Mouse (Mus musculus) kidney, postnatal 0 days (tissue): ENCODE measurements around the gene Ada. TPM values are rescaled to one million over a fixed set of nuclear protein-coding genes. Genes with fewer than 3 reads are reported as not detected.

Experiments
- ATAC-seq: fragments of 200-750 bp; cut with Nextera tagmentation; replicated peaks from 2 replicates; pipeline ENCODE4 v1.8.0; 2017; ENCODE audit warnings: low read depth, moderate number of reproducible peaks, moderate TSS enrichment, moderate library complexity; ENCODE audit not compliant: low FRiP score
- DNase-seq: peaks from one replicate; pipeline ENCODE4 v3.0.0-alpha.2; 2016; ENCODE audit warnings: low spot score
- H3K27ac ChIP-seq: fragments of 300-500 bp; sonication (generic); 2 replicates; pipeline ENCODE4 v1.5.1; 2014; ENCODE audit warnings: mild to moderate bottlenecking
- H3K27me3 ChIP-seq: fragments of 300-500 bp; sonication (generic); 2 replicates; pipeline ENCODE4 v1.6.1; 2014; ENCODE audit warnings: low read length, mixed read lengths; ENCODE audit not compliant: insufficient read depth
- H3K36me3 ChIP-seq: fragments of 300-500 bp; sonication (generic); 2 replicates; pipeline ENCODE4 v1.6.1; 2014; ENCODE audit warnings: low read length, mixed read lengths; ENCODE audit not compliant: insufficient read depth
- H3K4me1 ChIP-seq: fragments of 300-500 bp; sonication (generic); replicated peaks from 2 replicates; pipeline ENCODE4 v1.6.1; 2014; ENCODE audit warnings: antibody characterized with exemption, low read length, mixed read lengths; ENCODE audit not compliant: insufficient read depth
- H3K4me2 ChIP-seq: fragments of 300-500 bp; sonication (generic); 2 replicates; pipeline ENCODE4 v1.6.1; 2014; ENCODE audit warnings: mild to moderate bottlenecking, low read length, moderate library complexity, mixed read lengths
- H3K4me3 ChIP-seq: fragments of 300-500 bp; sonication (generic); replicated peaks from 2 replicates; pipeline ENCODE4 v1.5.1; 2014; ENCODE audit warnings: low read depth, low read length
- H3K9ac ChIP-seq: fragments of 300-500 bp; sonication (generic); 2 replicates; pipeline ENCODE4 v1.6.1; 2014; ENCODE audit warnings: low read depth, low read length
- H3K9me3 ChIP-seq: fragments of 300-500 bp; sonication (generic); replicated peaks from 2 replicates; pipeline ENCODE4 v1.6.1; 2016; ENCODE audit warnings: low read length, inconsistent platforms, mixed read lengths
- CTCF ChIP-seq: IDR thresholded peaks from 2 replicates; pipeline ENCODE4 v1.5.1; 2016; ENCODE audit warnings: antibody characterized with exemption, low read depth, mild to moderate bottlenecking, moderate library complexity
- WGBS: fragments of 180-500 bp; shearing (Covaris S2); extraction: QIAGEN DNeasy Blood & Tissue Kit; methylation state at CpG from one replicate; pipeline ENCODE4 v1.1.7; 2014; 5-methylcytosine and 5-hydroxymethylcytosine counted together
- polyA plus RNA-seq: library from polyadenylated mRNA; unstranded; fragments of >200 nt; fragmentation: Nextera tagmentation; extraction: Ambion mirVana; gene quantifications from 2 replicates; pipeline ENCODE4 v1.2.1, GENCODE M21; 2015

The Ada gene
- polyA plus RNA-seq, 1 experiment from 2014 or later, result 7.7 TPM

DNA sequence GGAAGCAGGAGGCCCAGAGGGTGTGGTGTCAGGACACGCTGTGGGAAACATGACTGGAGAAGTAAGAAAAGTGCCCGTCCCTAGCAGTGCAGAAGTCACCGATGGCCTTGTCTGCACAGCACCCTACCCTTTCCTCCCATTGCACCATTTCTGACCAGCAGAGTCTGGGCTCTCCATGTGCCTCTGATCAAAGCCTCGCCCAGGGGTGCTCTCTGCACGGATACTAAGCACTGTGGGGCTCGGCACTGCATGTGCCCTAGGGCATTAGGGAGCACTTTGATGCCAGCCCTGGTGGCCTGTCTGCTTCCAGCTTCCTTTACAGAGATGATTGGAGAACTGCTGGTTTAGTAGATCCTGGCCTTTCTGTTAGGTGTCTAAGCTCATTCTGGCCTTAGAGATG lies 37.2 kb downstream of the Ada start:
- Histone ChIP-seq H3K4me2 (no peak overlapping the region), H3K9ac (no peak overlapping the region), H3K4me1 (0 out of 2 replicates have a peak, but pooled peaks cover 4% of the 10 kb centered on the region), H3K36me3 (no peaks in the 10 kb centered on the region), H3K9me3 (no peaks in the 10 kb centered on the region), H3K27ac (peak overlapping the region; percentile 65), H3K4me3 (no peak overlapping the region), H3K27me3 (no peaks in the 10 kb centered on the region)
- 77% methylated on average over 6 of the region's 6 CpGs for WGBS
- no peak for TF ChIP-seq CTCF
- DNase-seq (no peak), ATAC-seq (no peak)

DNA sequence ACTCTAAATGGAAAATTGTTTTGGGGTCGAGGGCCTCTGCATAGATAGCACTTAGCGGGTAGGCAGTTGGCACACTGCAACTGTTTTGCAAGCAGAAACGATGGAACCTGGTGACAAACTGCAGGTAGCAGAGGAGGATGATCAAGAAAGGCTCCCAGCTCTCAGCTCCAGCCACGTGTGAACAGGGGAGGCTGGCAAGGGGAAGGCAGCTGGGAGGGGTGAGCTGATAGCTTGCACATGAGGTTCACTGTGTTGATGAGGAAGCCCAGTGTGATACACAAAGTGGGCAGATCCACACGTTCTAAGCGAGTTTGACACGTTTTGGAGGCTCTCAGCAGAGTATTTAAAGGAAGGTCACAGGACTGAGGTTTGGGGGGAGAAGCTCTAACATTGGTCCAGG lies 37.6 kb downstream of the Ada start:
- DNase-seq, result no peak
- Histone ChIP-seq H3K27ac (0 out of 2 replicates have a peak overlapping the region, but pooled peaks have one; percentile 65), H3K4me1 (0 out of 2 replicates have a peak, but pooled peaks cover 4% of the 10 kb centered on the region), H3K4me2 (no peak overlapping the region), H3K27me3 (no peaks in the 10 kb centered on the region), H3K9me3 (no peaks in the 10 kb centered on the region), H3K4me3 (no peak overlapping the region), H3K9ac (no peak overlapping the region), H3K36me3 (no peaks in the 10 kb centered on the region)
- ATAC-seq, result no peak
- WGBS, result 67% methylated on average over 7 of the region's 7 CpGs
- TF ChIP-seq CTCF, result no peak

- Histone ChIP-seq H3K9ac (no peak overlapping the region), H3K27me3 (no peaks in the 10 kb centered on the region), H3K4me2 (no peak overlapping the region), H3K36me3 (no peaks in the 10 kb centered on the region), H3K27ac (no peak overlapping the region), H3K4me3 (no peak overlapping the region), H3K4me1 (0 out of 2 replicates have a peak, but pooled peaks cover 4% of the 10 kb centered on the region), H3K9me3 (no peaks in the 10 kb centered on the region)
- no peak for TF ChIP-seq CTCF
- ATAC-seq (no peak), DNase-seq (peak; percentile 56)
- 73% methylated on average over 8 of the region's 8 CpGs for WGBS
Observed at GRCm38 (mm10) chr2:163711368-163711868, 38.6 kb downstream of the Ada start.

GRCm38 (mm10) chr2:163710606-163711159 lies 39.4 kb downstream of the Ada start:
- WGBS, result 70% methylated on average over 5 of the region's 5 CpGs
- Histone ChIP-seq H3K4me1 (0 out of 2 replicates have a peak, but pooled peaks cover 4% of the 10 kb centered on the region), H3K4me2 (no peak overlapping the region), H3K27me3 (no peaks in the 10 kb centered on the region), H3K9me3 (no peaks in the 10 kb centered on the region), H3K4me3 (no peak overlapping the region), H3K36me3 (no peaks in the 10 kb centered on the region), H3K9ac (no peak overlapping the region), H3K27ac (peak overlapping the region; percentile 3; the same call in 1 of the 2 replicates)
- TF ChIP-seq CTCF, result no peak
- no peak for ATAC-seq
- no peak for DNase-seq

DNA sequence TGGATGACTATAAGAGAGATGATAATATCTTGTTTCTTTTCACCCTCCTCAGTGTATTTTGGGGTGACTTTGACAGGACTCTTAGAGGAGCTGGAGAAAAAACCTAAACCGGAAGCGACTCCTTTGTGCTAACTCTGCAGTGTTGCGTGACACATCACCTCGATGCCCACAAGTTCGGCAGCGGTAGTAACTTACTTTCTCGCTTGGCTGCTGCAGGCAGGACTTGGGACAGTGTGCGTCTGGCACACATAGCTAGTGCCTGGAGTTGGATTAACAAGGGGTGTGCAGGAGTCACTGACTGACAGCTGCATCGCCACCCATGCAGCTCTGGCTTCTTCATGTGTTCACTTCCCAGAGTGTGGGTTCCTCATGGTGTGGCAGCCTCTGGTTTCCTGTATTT lies 40.0 kb downstream of the Ada start:
- 77% methylated on average over 9 of the region's 9 CpGs for WGBS

DNA sequence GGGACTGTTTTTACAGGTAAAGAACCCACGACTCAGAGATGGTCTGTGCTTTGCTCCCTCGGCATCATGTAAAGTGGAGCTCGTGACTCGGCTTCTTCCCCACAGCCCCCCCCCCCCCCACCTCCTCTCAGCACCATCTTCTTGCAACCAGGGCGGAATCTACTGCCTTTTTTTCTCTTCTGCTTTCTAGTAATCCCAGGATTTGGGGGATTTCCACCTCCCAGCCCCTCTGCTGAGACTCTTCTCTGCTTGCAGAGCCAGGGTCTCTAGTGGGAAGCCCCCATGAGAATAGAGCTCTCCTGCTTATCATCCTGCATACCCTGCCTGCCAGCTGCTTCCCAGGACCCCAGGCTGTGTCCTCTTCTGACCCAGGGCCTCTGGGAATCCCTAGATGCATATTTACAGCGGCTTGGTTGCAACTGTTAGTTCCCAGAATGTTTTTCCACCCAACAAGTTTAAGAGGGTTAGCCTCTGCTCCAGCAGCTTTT lies 41.2 kb downstream of the Ada start:
- Histone ChIP-seq H3K36me3 (no peaks in the 10 kb centered on the region), H3K4me1 (0 out of 2 replicates have a peak, but pooled peaks cover 4% of the 10 kb centered on the region), H3K27me3 (no peaks in the 10 kb centered on the region), H3K9me3 (no peaks in the 10 kb centered on the region), H3K9ac (no peak overlapping the region), H3K4me2 (no peak overlapping the region), H3K27ac (no peak overlapping the region), H3K4me3 (no peak overlapping the region)
- 82% methylated on average over 5 of the region's 6 CpGs for WGBS
- no peak for TF ChIP-seq CTCF
- DNase-seq (no peak), ATAC-seq (no peak)

More for the DNA sequence above, 40.0 kb downstream of the Ada start:
- Histone ChIP-seq H3K4me3 (no peak overlapping the region), H3K27ac (no peak overlapping the region), H3K9me3 (no peaks in the 10 kb centered on the region), H3K9ac (no peak overlapping the region), H3K36me3 (no peaks in the 10 kb centered on the region), H3K27me3 (no peaks in the 10 kb centered on the region), H3K4me2 (no peak overlapping the region), H3K4me1 (0 out of 2 replicates have a peak, but pooled peaks cover 4% of the 10 kb centered on the region)
- no peak for TF ChIP-seq CTCF
- ATAC-seq, result no peak
- DNase-seq, result no peak
